Mouse (Mus musculus) forebrain, embryonic 12.5 days (tissue): ENCODE results near the gene Abhd6. TPM values are rescaled to one million over a fixed set of nuclear protein-coding genes. Genes with fewer than 3 reads are reported as not detected.

Experiments
- ATAC-seq: fragments of 200-750 bp; cut with Nextera tagmentation; 2 replicates; pipeline ENCODE4 v1.8.0; 2017; ENCODE audit warnings: moderate TSS enrichment; ENCODE audit not compliant: low FRiP score
- H3K27ac ChIP-seq: fragments of 300-500 bp; sonication (generic); 2 replicates; pipeline ENCODE4 v1.5.1; 2016; ENCODE audit warnings: mild to moderate bottlenecking
- H3K27me3 ChIP-seq: fragments of 300-500 bp; sonication (generic); 2 replicates; pipeline ENCODE4 v1.6.1; 2016; ENCODE audit warnings: mild to moderate bottlenecking
- H3K36me3 ChIP-seq: fragments of 300-500 bp; sonication (generic); replicated peaks from 2 replicates; pipeline ENCODE4 v1.6.1; 2016; ENCODE audit warnings: mild to moderate bottlenecking
- H3K4me1 ChIP-seq: fragments of 300-500 bp; sonication (generic); 2 replicates; pipeline ENCODE4 v1.6.1; 2016
- H3K4me2 ChIP-seq: fragments of 300-500 bp; sonication (generic); 2 replicates; pipeline ENCODE4 v1.6.1; 2016; ENCODE audit warnings: mild to moderate bottlenecking, moderate library complexity
- H3K4me3 ChIP-seq: fragments of 300-500 bp; sonication (generic); replicated peaks from 2 replicates; pipeline ENCODE4 v1.5.1; 2016; ENCODE audit warnings: mild to moderate bottlenecking
- H3K9ac ChIP-seq: fragments of 300-500 bp; sonication (generic); 2 replicates; pipeline ENCODE4 v1.6.1; 2016; ENCODE audit warnings: mild to moderate bottlenecking
- H3K9me3 ChIP-seq: fragments of 300-500 bp; sonication (generic); 2 replicates; pipeline ENCODE4 v1.6.1; 2016
- WGBS: fragments of 180-500 bp; shearing (Covaris S2); methylation state at CpG from one replicate; pipeline ENCODE4 v1.1.7; 2016; 5-methylcytosine and 5-hydroxymethylcytosine counted together
- polyA plus RNA-seq: library from polyadenylated mRNA; unstranded; fragments of >200 nt; fragmentation: Nextera tagmentation; extraction: Ambion mirVana; gene quantifications from 2 replicates; pipeline ENCODE4 v1.2.1, GENCODE M21; 2016

Abhd6 gene
- polyA plus RNA-seq, 1 experiment from 2014 or later, result 18.8 TPM

DNA sequence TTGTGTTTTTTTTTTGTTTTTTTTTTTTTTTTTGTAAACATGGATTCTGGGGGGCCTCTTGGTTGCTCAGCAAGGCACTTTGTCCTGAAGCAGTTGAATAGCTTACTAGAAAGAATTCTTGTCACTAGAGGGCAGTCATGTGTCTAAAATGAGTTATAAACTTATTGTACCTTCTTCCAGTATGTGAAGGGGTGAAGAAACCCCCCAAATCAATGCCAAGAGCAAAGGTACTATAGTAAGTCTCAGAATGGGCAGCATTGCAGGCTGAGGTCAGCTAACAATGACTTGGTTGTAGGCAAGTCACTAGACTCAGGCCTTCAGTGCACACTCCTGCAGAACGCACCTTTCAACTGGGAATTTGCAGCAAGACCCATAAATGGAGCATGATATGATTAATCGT lies 89.9 kb downstream of the Abhd6 start:
- WGBS, result 91% methylated on average over 2 of the region's 2 CpGs
- Histone ChIP-seq H3K4me2 (no peak overlapping the region), H3K27me3 (no peaks in the 10 kb centered on the region), H3K4me1 (0 out of 2 replicates have a peak, but pooled peaks cover 4% of the 10 kb centered on the region), H3K36me3 (peaks cover 34% of the 10 kb centered on the region), H3K27ac (no peak overlapping the region), H3K9me3 (no peaks in the 10 kb centered on the region), H3K9ac (no peak overlapping the region), H3K4me3 (no peak overlapping the region)
- peak; percentile 59; the same call in 1 of the 2 replicates for ATAC-seq

DNA sequence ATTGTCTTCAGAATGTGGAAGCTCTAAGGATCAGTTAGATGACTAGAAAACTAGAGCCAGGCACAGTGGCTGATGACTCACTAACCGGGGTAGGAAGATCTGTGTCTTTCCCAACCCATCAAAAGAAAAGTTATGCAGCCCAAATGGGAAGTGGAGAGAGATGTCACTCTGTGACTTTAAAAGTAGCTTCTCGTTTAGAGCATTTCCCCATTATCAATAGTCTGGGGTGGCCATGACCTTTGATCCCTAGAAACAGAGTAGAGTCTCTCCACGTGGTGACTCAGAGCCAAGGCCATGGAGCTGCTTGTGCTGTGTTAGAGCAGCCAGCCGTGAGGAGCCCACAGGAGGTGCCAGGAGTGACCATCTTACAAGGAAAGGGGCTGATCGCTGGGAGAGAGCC lies 90.7 kb downstream of the Abhd6 start:
- H3K36me3 ChIP-seq, result peaks cover 29% of the 10 kb centered on the region
- no peak overlapping the region for H3K27ac ChIP-seq
- H3K4me3 ChIP-seq, result no peak overlapping the region
- no peak overlapping the region for H3K4me2 ChIP-seq
- ATAC-seq, result peak; percentile 27
- no peaks in the 10 kb centered on the region for H3K27me3 ChIP-seq
- H3K9me3 ChIP-seq, result no peaks in the 10 kb centered on the region
- H3K9ac ChIP-seq, result no peak overlapping the region
- H3K4me1 ChIP-seq, result 0 out of 2 replicates have a peak, but pooled peaks cover 7% of the 10 kb centered on the region
- 46% methylated on average over 5 of the region's 5 CpGs for WGBS

DNA sequence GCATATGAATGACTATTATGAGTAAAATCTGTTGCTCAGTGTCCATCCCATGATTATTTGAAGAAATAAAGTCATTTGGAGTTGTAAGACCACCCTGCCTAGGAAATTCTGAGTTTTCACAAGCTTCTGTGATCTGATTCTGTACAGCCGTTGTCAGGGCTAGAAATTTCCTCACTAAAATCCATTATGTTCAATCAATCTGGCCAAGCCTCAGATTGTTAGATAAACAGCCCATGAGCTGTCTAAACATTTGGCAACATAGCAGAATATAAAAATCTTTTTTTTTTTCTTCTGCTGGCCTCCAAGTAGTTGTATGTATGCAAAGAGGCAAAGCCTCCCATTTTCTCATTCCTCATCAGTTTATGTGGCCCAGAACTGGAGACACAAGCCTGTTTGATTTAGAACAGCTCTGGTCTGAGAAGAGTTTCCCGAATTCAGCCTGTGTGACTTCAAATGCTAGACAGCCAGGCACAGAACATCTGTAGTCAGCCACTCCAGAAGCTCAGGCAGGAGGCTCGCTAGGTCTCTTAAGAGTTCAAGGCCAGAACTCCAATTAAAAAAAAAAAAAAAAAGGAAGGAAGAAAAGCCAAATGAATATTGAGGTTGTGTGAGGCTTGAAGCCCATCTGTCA lies 92.3 kb downstream of the Abhd6 start:
- H3K4me3 ChIP-seq, result no peak overlapping the region
- WGBS, result 72% methylated on average over 3 of the region's 3 CpGs
- peaks cover 21% of the 10 kb centered on the region for H3K4me1 ChIP-seq
- no peak for ATAC-seq
- no peaks in the 10 kb centered on the region for H3K27me3 ChIP-seq
- peaks cover 13% of the 10 kb centered on the region for H3K36me3 ChIP-seq
- no peaks in the 10 kb centered on the region for H3K9me3 ChIP-seq
- no peak overlapping the region for H3K4me2 ChIP-seq
- H3K9ac ChIP-seq, result no peak overlapping the region
- no peak overlapping the region for H3K27ac ChIP-seq

DNA sequence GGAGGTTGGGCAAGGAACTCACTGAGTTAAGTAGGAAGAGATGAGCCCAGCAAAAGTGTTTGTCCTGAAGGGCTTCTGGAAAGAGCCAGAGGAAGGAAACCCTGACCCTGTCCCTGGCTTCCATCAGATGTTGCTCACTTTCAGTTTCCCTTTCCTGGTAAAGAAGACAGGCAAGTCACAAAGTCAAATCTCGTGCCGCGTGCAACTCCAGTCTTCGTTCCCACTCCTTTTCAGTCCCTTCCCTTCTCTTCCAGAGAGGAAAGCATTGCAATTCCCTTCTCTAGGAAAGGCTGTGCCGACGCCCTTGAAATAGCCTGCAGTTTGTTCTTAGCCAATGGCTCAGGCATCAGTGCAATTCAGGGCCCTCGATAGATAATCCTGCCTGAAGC lies 92.9 kb downstream of the Abhd6 start:
- no peak overlapping the region for H3K4me3 ChIP-seq
- no peak overlapping the region for H3K9ac ChIP-seq
- no peak for ATAC-seq
- H3K27ac ChIP-seq, result no peak overlapping the region
- no peak overlapping the region for H3K4me2 ChIP-seq
- no peaks in the 10 kb centered on the region for H3K9me3 ChIP-seq
- WGBS, result 69% methylated on average over 7 of the region's 7 CpGs
- H3K4me1 ChIP-seq, result peaks cover 21% of the 10 kb centered on the region
- H3K36me3 ChIP-seq, result peaks cover 8% of the 10 kb centered on the region
- H3K27me3 ChIP-seq, result no peaks in the 10 kb centered on the region

DNA sequence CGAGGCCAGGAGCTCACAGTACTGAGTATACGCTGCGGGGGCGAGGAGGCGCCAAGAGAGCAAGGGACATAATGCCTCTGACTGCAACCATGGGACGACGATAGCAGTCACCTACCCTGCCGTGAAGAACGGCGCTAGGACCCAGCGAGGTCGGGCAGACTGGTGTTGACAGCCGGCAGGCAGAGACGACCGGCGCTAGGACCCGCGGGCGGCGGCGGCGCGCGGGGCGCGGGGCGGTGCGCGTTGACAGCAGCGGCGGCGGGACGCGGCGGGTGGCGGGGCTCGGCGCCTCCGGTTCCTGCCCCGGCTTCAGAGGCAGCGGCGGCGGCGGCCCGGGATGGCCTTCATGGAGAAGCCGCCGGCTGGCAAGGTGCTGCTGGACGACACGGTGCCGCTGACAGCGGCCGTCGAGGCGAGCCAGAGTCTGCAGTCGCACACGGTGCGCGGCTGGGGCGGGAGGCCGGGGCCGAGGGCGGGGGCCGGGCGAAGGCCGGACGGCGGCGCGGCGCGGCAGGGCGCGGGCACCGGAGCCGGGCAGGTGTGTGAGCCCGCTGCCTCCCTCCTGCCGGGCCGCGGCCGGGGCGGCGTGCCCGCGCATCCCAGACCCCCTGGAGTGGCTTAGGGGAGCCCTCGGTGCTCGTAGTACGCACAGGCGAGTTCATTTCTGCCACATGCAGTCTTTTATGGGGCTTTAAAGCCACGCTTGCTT lies 95.4 kb downstream of the Abhd6 start, which contains the start of gene Pxk:
Gene Pxk, plus strand, starts transcription at position 234 of the 709 bp plus-strand sequence.
- H3K4me3 ChIP-seq, result peak within 1 kb of the TSS; percentile 89
- ATAC-seq, result peak; percentile 96
- peaks cover 28% of the 10 kb centered on the region for H3K4me1 ChIP-seq
- peak within 1 kb of the TSS; percentile 85 for H3K9ac ChIP-seq
- no peaks in the 10 kb centered on the region for H3K9me3 ChIP-seq
- no peaks in the 10 kb centered on the region for H3K36me3 ChIP-seq
- no peaks in the 10 kb centered on the region for H3K27me3 ChIP-seq
- H3K27ac ChIP-seq, result peak within 1 kb of the TSS; percentile 76
- H3K4me2 ChIP-seq, result peak within 1 kb of the TSS; percentile 64
- under 1% methylated on average over 68 of the region's 89 CpGs for WGBS

DNA sequence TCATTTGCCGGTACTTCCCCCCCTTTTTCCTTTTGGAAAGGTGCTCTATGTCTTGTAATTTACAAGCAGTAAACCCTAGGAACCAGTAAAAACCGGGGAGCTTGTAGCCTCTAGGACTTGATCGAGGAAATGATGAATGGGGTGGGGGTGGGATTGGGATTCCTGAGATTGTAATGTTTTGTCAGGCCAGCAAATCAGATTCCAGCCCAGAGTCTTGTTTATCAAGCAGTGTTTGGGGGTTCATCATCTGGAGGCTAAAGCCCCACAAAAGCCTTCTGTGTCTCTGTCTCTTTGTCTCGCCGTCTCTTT lies 95.9 kb downstream of the Abhd6 start:
- 5% methylated on average over 5 of the region's 5 CpGs for WGBS
- ATAC-seq, result no peak
- Histone ChIP-seq H3K27me3 (no peaks in the 10 kb centered on the region), H3K9me3 (no peaks in the 10 kb centered on the region), H3K9ac (peak overlapping the region; percentile 85), H3K4me1 (peaks cover 28% of the 10 kb centered on the region), H3K4me3 (peak overlapping the region; percentile 89), H3K27ac (peak overlapping the region; percentile 76), H3K36me3 (no peaks in the 10 kb centered on the region), H3K4me2 (peak overlapping the region; percentile 64)

DNA sequence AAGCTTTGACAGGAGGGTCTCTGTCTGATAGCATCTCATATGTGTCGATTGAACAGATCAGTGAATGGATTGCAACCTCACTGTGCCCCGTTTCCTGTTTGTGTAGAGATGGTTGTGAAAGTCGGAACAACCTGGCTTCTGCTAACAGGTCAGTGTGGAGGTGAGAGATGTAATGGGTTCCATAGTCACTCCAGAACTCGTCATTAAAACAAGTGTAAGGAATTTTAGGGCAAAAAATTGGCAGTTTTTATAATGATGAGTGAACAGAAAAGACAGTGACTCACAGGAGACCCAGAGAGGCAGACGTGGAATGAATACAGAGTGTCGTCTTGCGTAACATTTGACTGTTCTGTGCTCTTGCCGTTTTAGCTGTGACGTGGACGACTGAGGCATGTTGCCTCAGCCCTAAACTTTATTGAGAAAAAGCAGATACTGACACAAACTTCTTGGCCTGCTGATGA lies 96.9 kb downstream of the Abhd6 start:
- H3K9ac ChIP-seq, result no peak overlapping the region; the same call in 1 of the 2 replicates
- no peaks in the 10 kb centered on the region for H3K27me3 ChIP-seq
- H3K4me2 ChIP-seq, result peak overlapping the region; percentile 64
- H3K4me1 ChIP-seq, result peaks cover 27% of the 10 kb centered on the region
- no peak overlapping the region for H3K27ac ChIP-seq
- peak overlapping the region; percentile 13; the same call in 1 of the 2 replicates for H3K4me3 ChIP-seq
- ATAC-seq, result no peak
- no peaks in the 10 kb centered on the region for H3K36me3 ChIP-seq
- WGBS, result 71% methylated on average over 10 of the region's 10 CpGs
- H3K9me3 ChIP-seq, result no peaks in the 10 kb centered on the region

DNA sequence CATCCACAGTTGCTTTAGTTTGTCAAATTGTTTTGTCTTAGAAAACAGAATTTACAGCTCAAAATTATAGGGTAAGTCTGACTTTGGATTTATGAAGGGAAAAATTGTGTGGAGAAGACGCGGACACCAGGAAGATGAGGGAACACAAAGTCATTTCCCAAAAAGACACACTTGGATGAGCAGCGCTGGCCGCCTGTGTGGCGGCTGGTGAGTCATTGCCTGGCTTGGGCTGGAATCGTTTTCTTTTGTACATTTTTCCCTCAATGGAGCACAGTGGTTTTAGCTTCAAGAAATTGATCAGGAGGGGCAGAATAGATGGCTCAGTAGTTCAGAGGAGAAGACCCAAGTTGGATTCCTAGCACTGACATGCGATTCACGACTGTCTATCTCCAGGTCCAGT lies 99.2 kb downstream of the Abhd6 start:
- H3K9me3 ChIP-seq, result no peaks in the 10 kb centered on the region
- no peak overlapping the region for H3K9ac ChIP-seq
- H3K36me3 ChIP-seq, result no peaks in the 10 kb centered on the region
- ATAC-seq, result no peak
- no peak overlapping the region for H3K27ac ChIP-seq
- H3K4me1 ChIP-seq, result peaks cover 27% of the 10 kb centered on the region
- H3K27me3 ChIP-seq, result no peaks in the 10 kb centered on the region
- no peak overlapping the region for H3K4me3 ChIP-seq
- 88% methylated on average over 8 of the region's 8 CpGs for WGBS
- no peak overlapping the region for H3K4me2 ChIP-seq

DNA sequence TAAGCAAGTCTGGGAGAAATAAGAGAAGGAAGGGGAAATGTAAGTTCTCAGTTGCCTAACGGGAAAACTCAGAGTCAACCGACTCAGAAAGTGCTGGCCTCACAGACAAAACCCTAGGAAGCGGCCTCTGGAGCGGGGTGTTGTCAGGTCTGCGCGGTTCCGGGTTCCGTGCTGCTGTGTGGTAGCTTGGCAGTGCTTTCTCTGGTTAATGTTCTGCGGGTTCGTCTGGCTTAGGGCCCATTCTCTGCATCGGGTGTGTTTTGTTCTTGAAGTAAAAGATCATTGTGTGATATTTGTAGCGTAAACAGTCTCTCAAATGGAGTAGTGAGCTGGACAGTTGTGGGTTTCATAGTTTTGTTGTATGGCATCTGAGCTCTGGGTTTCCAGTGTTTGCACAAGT lies 100.0 kb downstream of the Abhd6 start:
- peaks cover 26% of the 10 kb centered on the region for H3K4me1 ChIP-seq
- H3K4me3 ChIP-seq, result no peak overlapping the region
- H3K27me3 ChIP-seq, result no peaks in the 10 kb centered on the region
- no peak overlapping the region for H3K4me2 ChIP-seq
- no peaks in the 10 kb centered on the region for H3K9me3 ChIP-seq
- no peaks in the 10 kb centered on the region for H3K36me3 ChIP-seq
- no peak overlapping the region for H3K27ac ChIP-seq
- no peak overlapping the region for H3K9ac ChIP-seq
- WGBS, result 87% methylated on average over 12 of the region's 12 CpGs
- no peak for ATAC-seq

Other genes with a start within 250 kb of the Abhd6 start
- gene Gm26661, start 211.3 kb upstream of the Abhd6 start, polyA plus RNA-seq, result not detected in 2 replicates
- 21.3 and 22.9 TPM in 2 replicates for gene Flnb, start 184.9 kb upstream of the Abhd6 start, polyA plus RNA-seq
- 0.42 TPM in 1 of 2 replicates, not detected in the other for gene Gm45521, start 45.6 kb upstream of the Abhd6 start, polyA plus RNA-seq
- not detected in 2 replicates for gene Dnase1l3, start 8.3 kb upstream of the Abhd6 start, polyA plus RNA-seq
- 53.3 and 53.6 TPM in 2 replicates for gene Rpp14, start 77.5 kb downstream of the Abhd6 start, polyA plus RNA-seq
- 30.3 and 34.5 TPM in 2 replicates for gene Pxk, start 95.3 kb downstream of the Abhd6 start, polyA plus RNA-seq
- gene Pdhb, start 170.1 kb downstream of the Abhd6 start, polyA plus RNA-seq, result 199 and 211 TPM in 2 replicates
- gene Kctd6, start 211.2 kb downstream of the Abhd6 start, polyA plus RNA-seq, result 6.7 and 14.8 TPM in 2 replicates